Mouse (Mus musculus): ENCODE data around the gene Unk. TPM values are rescaled to one million over a fixed set of nuclear protein-coding genes. Genes with fewer than 3 reads are reported as not detected.

The Unk gene
- total RNA-seq, 2 experiments from 2014 or later: 22.7 to 24.6 TPM

- intact Hi-C loops (cut with DNase I): no loop called here
- Histone ChIP-seq H3K27ac (no peak overlapping the region), H3K4me3 (no peak overlapping the region)
- no peak for DNase-seq (ENCODE audit: extremely low spot score in 1 of 2, low spot score in 2 of 2)
- TF ChIP-seq CTCF (IDR thresholded peaks at IDR 0.05): peak; percentile 11
Observed at GRCm38 (mm10) chr11:116106963-116107776, 77.0 kb downstream of the Unk start.

- no peak for DNase-seq (ENCODE audit: extremely low spot score in 1 of 2, low spot score in 2 of 2)
- Histone ChIP-seq H3K4me3 (no peak overlapping the region), H3K27ac (peak overlapping the region; percentile 25; the same call in 1 of the 2 replicates)
- TF ChIP-seq CTCF (IDR thresholded peaks at IDR 0.05): no peak
- intact Hi-C loops (cut with DNase I): no loop called here
Observed at GRCm38 (mm10) chr11:116107777-116108285, 77.7 kb downstream of the Unk start.

- Histone ChIP-seq H3K4me3 (peak overlapping the region; percentile 47), H3K27ac (peak overlapping the region; percentile 50; the same call in 1 of the 2 replicates)
- peak in 1 of 2 experiments; percentile 49 for DNase-seq (ENCODE audit: extremely low spot score in 1 of 2, low spot score in 2 of 2)
- no peak for TF ChIP-seq CTCF (IDR thresholded peaks at IDR 0.05)
- intact Hi-C loops (cut with DNase I): no loop called here
Observed at GRCm38 (mm10) chr11:116108464-116109137, 78.5 kb downstream of the Unk start.

DNA sequence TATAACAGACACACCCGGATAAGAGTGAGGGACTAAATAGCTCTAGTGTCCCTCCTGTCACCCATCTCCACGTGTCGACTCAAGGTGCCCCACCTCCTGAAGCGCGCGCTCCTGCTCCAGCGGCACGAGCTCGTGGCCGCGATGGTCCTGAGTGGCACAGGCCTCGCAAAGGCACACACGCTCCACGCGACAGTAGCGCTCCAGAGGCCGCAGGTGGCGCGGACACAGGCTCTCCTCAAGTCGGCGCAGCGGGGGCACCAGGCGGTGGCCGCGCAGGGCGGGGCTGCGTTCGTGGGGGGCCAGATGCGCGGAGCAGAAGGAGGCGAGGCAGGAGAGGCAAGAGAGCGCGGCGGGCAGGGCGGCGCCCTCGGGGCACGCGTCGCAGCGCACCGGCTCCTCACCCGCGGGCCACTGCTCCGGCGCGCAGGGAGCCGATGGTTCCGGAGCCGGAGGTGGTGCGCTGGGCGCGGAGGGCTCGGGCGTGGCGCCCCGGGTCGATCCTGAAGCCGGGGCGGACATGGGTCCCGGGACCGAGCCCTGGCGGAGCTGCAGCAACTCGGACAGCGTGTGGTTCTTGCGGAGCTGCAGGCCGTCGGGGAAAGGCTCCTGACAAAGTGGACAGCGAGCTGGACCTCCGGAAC is 79.4 kb downstream of the Unk start:
- peak overlapping the region; percentile 47 for H3K4me3 ChIP-seq
- no peak for TF ChIP-seq CTCF (IDR thresholded peaks at IDR 0.05)
- no peak for DNase-seq (ENCODE audit: extremely low spot score in 1 of 2, low spot score in 2 of 2)
- H3K27ac ChIP-seq: peak overlapping the region; percentile 73
- intact Hi-C loops (cut with DNase I): no loop called here

DNA sequence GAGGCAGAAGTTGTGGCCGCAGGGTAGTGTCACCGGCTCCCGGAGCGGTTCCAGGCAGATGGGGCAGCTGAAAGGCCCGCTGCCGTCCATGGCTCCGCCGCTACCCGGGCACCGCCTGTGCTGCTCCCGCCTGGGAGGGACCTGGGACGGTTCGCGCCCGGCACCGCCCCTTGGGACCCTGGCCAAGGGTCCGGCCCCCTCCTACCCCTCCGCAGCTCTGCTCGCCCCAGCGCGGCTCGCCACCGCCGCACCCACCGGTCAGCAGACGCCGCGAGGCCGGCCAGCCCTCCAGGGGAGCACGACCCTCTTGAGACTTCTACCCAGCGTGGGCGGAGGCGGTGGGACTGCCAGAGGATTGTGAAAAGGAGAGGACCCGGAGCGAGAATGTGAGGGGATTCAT is 80.0 kb downstream of the Unk start:
- DNase-seq (ENCODE audit: extremely low spot score in 1 of 2, low spot score in 2 of 2): no peak
- intact Hi-C loops (cut with DNase I): no loop called here
- Histone ChIP-seq H3K4me3 (peak overlapping the region; percentile 47), H3K27ac (peak overlapping the region; percentile 73)
- no peak for TF ChIP-seq CTCF (IDR thresholded peaks at IDR 0.05)

- peak overlapping the region; percentile 50 for H3K27ac ChIP-seq
- DNase-seq (ENCODE audit: extremely low spot score in 1 of 2, low spot score in 2 of 2): no peak
- H3K4me3 ChIP-seq: peak overlapping the region; percentile 47
- intact Hi-C loops (cut with DNase I): no loop called here
- no peak for TF ChIP-seq CTCF (IDR thresholded peaks at IDR 0.05)
Observed at GRCm38 (mm10) chr11:116110540-116110939, 80.4 kb downstream of the Unk start.

Other genes starting within 250 kb of the Unk start
- 10 to 100 TPM; 18.1 to 18.8 TPM for gene Caskin2, start 216.7 kb upstream of the Unk start, total RNA-seq (2021)
- 10 to 100 TPM; 12.4 to 14.2 TPM for gene Tsen54, start 215.6 kb upstream of the Unk start, total RNA-seq (2021)
- gene Llgl2, start 206.3 kb upstream of the Unk start, total RNA-seq (2021): 1 to 10 TPM; 2.3 to 3.6 TPM
- gene Myo15b, start 171.9 kb upstream of the Unk start, total RNA-seq (2021): under 1 TPM; 0.36 to 0.79 TPM
- gene Smim5, start 130.4 kb upstream of the Unk start, total RNA-seq (2021): under 1 TPM in 1 of 2 experiments, not detected in 1; 0.52 TPM
- gene Smim6, start 118.3 kb upstream of the Unk start, total RNA-seq (2021): not detected
- gene Sap30bp, start 97.0 kb upstream of the Unk start, total RNA-seq (2021): 10 to 100 TPM; 46.7 to 50.1 TPM
- gene Recql5, start 96.8 kb upstream of the Unk start, total RNA-seq (2021): 10 to 100 TPM; 27.1 to 29.4 TPM
- 1 to 10 TPM; 5.1 to 5.7 TPM for gene Itgb4, start 55.6 kb upstream of the Unk start, total RNA-seq (2021)
- gene Galk1, start 17.6 kb upstream of the Unk start, total RNA-seq (2021): 10 to 100 TPM; 13.3 to 13.9 TPM
- 100 to 1,000 TPM; 247 to 254 TPM for gene H3f3b, start 2.4 kb upstream of the Unk start, total RNA-seq (2021)
- gene Unc13d, start 47.6 kb downstream of the Unk start, total RNA-seq (2021): 1 to 10 TPM; 1.5 to 2.0 TPM
- 100 to 1,000 TPM; 387 to 414 TPM for gene Wbp2, start 56.7 kb downstream of the Unk start, total RNA-seq (2021)
- 1 to 10 TPM; 5.2 to 8.0 TPM for gene Trim47, start 96.9 kb downstream of the Unk start, total RNA-seq (2021)
- gene Trim65, start 100.8 kb downstream of the Unk start, total RNA-seq (2021): 1 to 10 TPM; 7.6 to 9.1 TPM
- 10 to 100 TPM; 59.4 to 66.8 TPM for gene Mrpl38, start 108.5 kb downstream of the Unk start, total RNA-seq (2021)
- gene Fbf1, start 137.8 kb downstream of the Unk start, total RNA-seq (2021): 10 to 100 TPM; 85.5 to 87.1 TPM
- 10 to 100 TPM; 37.2 to 40.0 TPM for gene Ten1, start 168.5 kb downstream of the Unk start, total RNA-seq (2021)
- 100 to 1,000 TPM; 112 to 119 TPM for gene Acox1, start 168.7 kb downstream of the Unk start, total RNA-seq (2021)
- 1 to 10 TPM; 1.4 to 1.5 TPM for gene Evpl, start 207.8 kb downstream of the Unk start, total RNA-seq (2021)
- gene Srp68, start 243.9 kb downstream of the Unk start, total RNA-seq (2021): 10 to 100 TPM; 70.5 to 75.4 TPM